Mouse (Mus musculus) embryonic facial prominence, embryonic 14.5 days (tissue): Measurements from ENCODE around the gene Dbf4. TPM values are rescaled to one million over a fixed set of nuclear protein-coding genes. Genes with fewer than 3 reads are reported as not detected.

Source experiments
- ATAC-seq: fragments of 200-750 bp; cut with Nextera tagmentation; 2 replicates; pipeline ENCODE4 v1.8.0; 2017; ENCODE audit warnings: low read depth, moderate number of reproducible peaks, moderate TSS enrichment
- DNase-seq: peaks from one replicate; pipeline ENCODE4 v3.0.0-alpha.2; 2015; ENCODE audit warnings: low spot score
- H3K27ac ChIP-seq: fragments of 300-500 bp; sonication (generic); replicated peaks from 2 replicates; pipeline ENCODE4 v1.5.1; 2014; ENCODE audit warnings: low read depth, mild to moderate bottlenecking, low read length, moderate library complexity
- H3K27me3 ChIP-seq: fragments of 300-500 bp; sonication (generic); replicated peaks from 2 replicates; pipeline ENCODE4 v1.6.1; 2014; ENCODE audit warnings: low read length; ENCODE audit not compliant: control insufficient read depth, insufficient read depth
- H3K36me3 ChIP-seq: fragments of 300-500 bp; sonication (generic); 2 replicates; pipeline ENCODE4 v1.6.1; 2014; ENCODE audit warnings: low read length, mixed read lengths; ENCODE audit not compliant: control insufficient read depth, insufficient read depth
- H3K4me1 ChIP-seq: fragments of 300-500 bp; sonication (generic); 2 replicates; pipeline ENCODE4 v1.6.1; 2014; ENCODE audit warnings: antibody characterized with exemption, low read length; ENCODE audit not compliant: control insufficient read depth, insufficient read depth
- H3K4me2 ChIP-seq: fragments of 300-500 bp; sonication (generic); 2 replicates; pipeline ENCODE4 v1.6.1; 2014; ENCODE audit warnings: low read depth, mild to moderate bottlenecking, low read length, moderate library complexity, mixed read lengths
- H3K4me3 ChIP-seq: fragments of 300-500 bp; sonication (generic); 2 replicates; pipeline ENCODE4 v1.5.1; 2014; ENCODE audit warnings: low read depth, mild to moderate bottlenecking, low read length
- H3K9ac ChIP-seq: fragments of 300-500 bp; sonication (generic); 2 replicates; pipeline ENCODE4 v1.6.1; 2014; ENCODE audit warnings: low read depth, mild to moderate bottlenecking, low read length, moderate library complexity, mixed read lengths
- H3K9me3 ChIP-seq: fragments of 300-500 bp; sonication (generic); 2 replicates; pipeline ENCODE4 v1.6.1; 2016; ENCODE audit warnings: low read length; ENCODE audit not compliant: control insufficient read depth
- WGBS: fragments of 180-500 bp; shearing (Covaris S2); extraction: QIAGEN DNeasy Blood & Tissue Kit; methylation state at CpG from one replicate; pipeline ENCODE4 v1.1.7; 2014; 5-methylcytosine and 5-hydroxymethylcytosine counted together
- polyA plus RNA-seq: library from polyadenylated mRNA; unstranded; fragments of >200 nt; fragmentation: Nextera tagmentation; extraction: Ambion mirVana; gene quantifications from 2 replicates; pipeline ENCODE4 v1.2.1, GENCODE M21; 2014

The Dbf4 gene
- polyA plus RNA-seq, 1 experiment from 2014 or later = 37.4 TPM

DNA sequence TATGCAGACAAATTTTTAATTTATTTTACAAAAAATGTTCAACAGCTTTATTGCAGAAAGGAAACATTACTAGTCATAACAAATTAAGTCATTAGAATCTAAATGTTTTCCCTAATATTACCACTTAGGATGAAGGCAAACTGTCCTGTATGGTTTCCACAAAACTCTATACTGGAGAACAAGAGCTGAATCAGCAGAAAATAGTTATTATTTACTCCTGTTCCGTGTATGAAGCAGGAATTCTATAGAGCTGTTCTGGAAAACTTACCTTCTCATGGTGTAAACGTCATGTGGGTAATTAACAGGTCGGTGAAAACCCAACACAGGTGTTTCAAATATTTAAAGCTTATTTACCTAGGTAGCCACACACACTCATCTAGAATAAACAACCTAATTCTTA is 1.1 kb downstream of the Dbf4 start:
- no peaks in the 10 kb centered on the region for H3K27me3 ChIP-seq
- H3K4me1 ChIP-seq = peaks cover 10% of the 10 kb centered on the region; the same call in 1 of the 2 replicates

DNA sequence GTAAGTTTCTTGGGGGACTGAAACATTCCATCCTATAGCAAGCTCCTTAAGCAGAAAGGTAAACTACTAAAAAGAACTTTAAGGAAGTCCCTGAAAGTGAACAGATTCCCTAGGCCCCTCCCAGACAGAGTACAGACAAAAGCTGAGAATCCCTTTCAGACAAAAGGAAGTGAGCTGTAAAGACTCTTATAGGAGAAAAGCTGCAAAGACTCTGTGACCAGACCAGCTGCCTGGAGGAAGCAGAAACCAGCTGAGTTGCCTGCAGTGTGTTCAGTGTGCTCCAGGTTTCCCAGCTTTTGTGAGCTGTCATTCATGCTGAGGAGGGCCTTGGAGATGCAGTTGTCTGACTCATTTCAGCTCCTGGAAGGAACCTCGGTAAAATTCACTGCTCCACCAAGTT is 5.1 kb downstream of the Dbf4 start:
- peak; percentile 2 for DNase-seq
- no peak overlapping the region for H3K4me3 ChIP-seq
- no peak overlapping the region for H3K4me2 ChIP-seq
- 47% methylated on average over 1 of the region's 1 CpGs for WGBS
- peak; percentile 60; the same call in 1 of the 2 replicates for ATAC-seq
- 0 out of 2 replicates have a peak, but pooled peaks cover 4% of the 10 kb centered on the region for H3K4me1 ChIP-seq
- no peaks in the 10 kb centered on the region for H3K27me3 ChIP-seq
- H3K27ac ChIP-seq = no peak overlapping the region
- no peaks in the 10 kb centered on the region for H3K9me3 ChIP-seq
- peaks cover 40% of the 10 kb centered on the region for H3K36me3 ChIP-seq
- no peak overlapping the region for H3K9ac ChIP-seq

More for the DNA sequence above, 1.1 kb downstream of the Dbf4 start:
- WGBS = 5% methylated on average over 3 of the region's 3 CpGs
- H3K4me3 ChIP-seq = peak overlapping the region; percentile 88
- no peak for DNase-seq
- no peak for ATAC-seq
- H3K36me3 ChIP-seq = peaks cover 27% of the 10 kb centered on the region
- peak overlapping the region; percentile 78 for H3K9ac ChIP-seq
- H3K9me3 ChIP-seq = no peaks in the 10 kb centered on the region
- H3K4me2 ChIP-seq = peak overlapping the region; percentile 81
- no peak overlapping the region for H3K27ac ChIP-seq

DNA sequence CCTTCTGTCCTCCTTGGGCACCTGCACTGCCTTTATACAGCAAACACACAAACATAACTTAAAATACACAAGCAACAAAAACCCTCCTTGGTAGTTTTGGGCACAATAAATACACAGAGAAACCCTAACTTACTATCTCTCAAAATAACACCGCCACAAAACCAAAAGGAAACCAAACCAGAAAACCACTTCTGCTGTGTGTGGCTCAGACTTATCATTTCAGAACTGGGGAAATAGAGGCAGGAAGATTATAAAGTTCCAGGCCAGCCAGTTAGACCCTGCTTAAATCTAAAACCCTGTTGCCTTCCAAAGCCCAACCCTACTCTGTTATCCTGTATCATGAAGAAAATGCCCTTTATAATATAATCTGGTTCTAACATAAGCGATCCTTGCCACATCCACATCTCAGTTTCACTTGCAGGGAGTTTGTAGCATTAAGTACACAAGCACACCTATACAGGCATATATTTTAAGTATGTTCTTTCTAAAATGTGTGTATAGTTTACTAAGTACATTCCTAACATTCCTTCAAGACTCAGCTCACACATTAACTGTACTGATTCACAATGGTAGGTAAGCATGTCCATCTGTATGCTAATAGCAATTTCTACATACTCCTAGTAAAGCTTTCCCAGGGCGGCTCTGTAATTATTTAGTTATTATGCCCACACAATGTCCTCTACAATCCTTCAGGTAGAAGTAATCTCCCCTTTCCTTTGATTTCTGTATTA is 5.7 kb downstream of the Dbf4 start:
- WGBS = 78% methylated on average over 3 of the region's 3 CpGs
- ATAC-seq (peak; percentile 64; the same call in 1 of the 2 replicates), DNase-seq (peak; percentile 19)
- no peak overlapping the region for H3K4me2 ChIP-seq
- peaks cover 46% of the 10 kb centered on the region for H3K36me3 ChIP-seq
- H3K27ac ChIP-seq = no peak overlapping the region
- no peaks in the 10 kb centered on the region for H3K27me3 ChIP-seq
- no peaks in the 10 kb centered on the region for H3K9me3 ChIP-seq
- 0 out of 2 replicates have a peak, but pooled peaks cover 4% of the 10 kb centered on the region for H3K4me1 ChIP-seq
- no peak overlapping the region for H3K4me3 ChIP-seq
- no peak overlapping the region for H3K9ac ChIP-seq

DNA sequence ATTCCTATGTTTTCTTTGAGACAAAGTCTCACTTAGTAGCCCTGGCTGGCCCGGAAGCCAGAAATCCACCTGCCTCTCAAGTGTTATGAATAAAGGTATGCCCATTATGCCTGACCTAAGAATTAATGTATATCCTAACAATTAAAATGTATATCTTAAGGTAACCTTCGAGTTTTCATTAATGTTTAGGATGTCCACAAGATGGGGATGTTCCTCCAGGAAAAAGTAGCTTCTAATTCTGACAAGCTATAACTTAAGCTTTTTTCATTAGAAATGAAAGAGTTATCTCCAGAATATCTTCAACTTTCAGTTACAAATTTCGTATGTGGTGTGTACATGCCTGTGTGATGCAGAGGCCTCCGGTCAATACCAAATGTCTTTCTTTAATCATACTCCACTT is 13.8 kb downstream of the Dbf4 start:
- Histone ChIP-seq H3K27ac (no peak overlapping the region), H3K4me2 (no peak overlapping the region), H3K9ac (no peak overlapping the region), H3K36me3 (peaks cover 57% of the 10 kb centered on the region), H3K27me3 (no peaks in the 10 kb centered on the region), H3K9me3 (no peaks in the 10 kb centered on the region), H3K4me1 (no peaks in the 10 kb centered on the region), H3K4me3 (no peak overlapping the region)
- WGBS = 89% methylated on average over 4 of the region's 4 CpGs
- DNase-seq (no peak), ATAC-seq (no peak)

- no peak overlapping the region for H3K9ac ChIP-seq
- peaks cover 44% of the 10 kb centered on the region for H3K36me3 ChIP-seq
- H3K9me3 ChIP-seq = no peaks in the 10 kb centered on the region
- ATAC-seq (no peak), DNase-seq (no peak)
- H3K4me3 ChIP-seq = no peak overlapping the region
- WGBS = 95% methylated on average over 13 of the region's 13 CpGs
- H3K4me2 ChIP-seq = no peak overlapping the region
- no peaks in the 10 kb centered on the region for H3K27me3 ChIP-seq
- no peak overlapping the region for H3K27ac ChIP-seq
- H3K4me1 ChIP-seq = no peaks in the 10 kb centered on the region
Observed at GRCm38 (mm10) chr5:8397587-8398249, 24.8 kb downstream of the Dbf4 start.

DNA sequence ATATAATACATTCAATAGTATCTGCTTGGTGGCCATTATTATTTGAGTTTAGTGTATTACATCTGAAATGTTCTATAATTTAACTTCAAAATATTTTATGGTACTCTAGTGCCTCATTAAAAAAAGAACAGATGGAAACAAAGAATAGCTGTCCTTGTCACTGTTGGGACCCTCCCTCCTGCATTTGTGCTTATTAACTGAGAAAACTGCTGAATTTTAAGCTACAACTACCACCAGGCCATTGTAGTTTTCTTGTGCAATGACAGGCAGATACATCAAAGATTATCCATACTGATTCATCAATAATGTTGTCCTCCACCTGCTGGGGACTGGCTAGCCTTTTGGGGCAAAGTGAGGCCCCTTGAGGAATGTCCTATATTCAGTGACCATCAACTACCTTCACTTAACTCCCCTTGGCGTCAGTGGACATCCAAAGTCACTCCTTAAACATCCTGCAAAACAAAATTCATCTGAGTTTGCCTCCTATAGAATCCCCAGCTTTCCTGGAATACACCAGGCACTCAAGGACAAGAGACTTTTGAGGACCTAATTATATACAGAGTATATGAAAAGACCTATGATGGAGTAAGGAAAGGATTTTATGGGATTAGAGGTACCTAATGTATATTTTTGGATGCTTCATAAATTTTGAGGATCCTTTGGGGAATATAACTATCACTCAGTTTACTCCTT is 28.5 kb downstream of the Dbf4 start:
- H3K4me3 ChIP-seq = no peak overlapping the region
- no peak for DNase-seq
- no peak overlapping the region for H3K27ac ChIP-seq
- no peak for ATAC-seq
- H3K4me1 ChIP-seq = no peaks in the 10 kb centered on the region
- 79% methylated on average over 1 of the region's 1 CpGs for WGBS
- H3K27me3 ChIP-seq = no peaks in the 10 kb centered on the region
- H3K9ac ChIP-seq = no peak overlapping the region
- no peaks in the 10 kb centered on the region for H3K9me3 ChIP-seq
- no peak overlapping the region for H3K4me2 ChIP-seq
- peaks cover 20% of the 10 kb centered on the region for H3K36me3 ChIP-seq

DNA sequence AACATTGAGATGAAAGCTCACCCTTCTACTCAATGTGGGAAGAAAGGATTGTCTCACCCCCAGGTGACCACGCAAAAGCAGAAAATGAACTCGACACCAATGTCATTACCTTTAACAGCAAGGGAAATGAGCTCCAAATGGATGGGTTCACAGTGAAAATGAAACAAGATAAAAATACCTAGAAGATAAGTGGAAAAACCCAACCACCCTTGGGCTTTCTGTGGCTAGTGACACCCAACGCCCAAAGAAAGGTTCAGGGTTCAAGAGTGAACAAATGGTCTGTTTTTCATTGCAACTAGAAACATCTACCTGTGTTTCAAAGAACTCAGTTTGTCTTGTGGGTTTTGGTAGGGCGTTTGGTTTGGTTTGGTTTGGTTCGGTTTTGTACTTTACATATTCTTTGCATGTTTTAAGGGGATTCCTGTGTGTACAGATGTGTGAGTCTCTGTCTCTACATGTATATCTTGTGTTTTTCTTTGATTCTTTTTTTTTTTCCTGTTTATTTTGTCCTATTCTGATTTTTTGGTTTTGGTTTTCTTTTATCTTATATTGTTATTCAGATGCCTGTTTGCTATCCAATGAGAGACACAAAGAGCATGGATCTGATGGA is 48.1 kb downstream of the Dbf4 start:
- Histone ChIP-seq H3K27me3 (no peaks in the 10 kb centered on the region), H3K36me3 (no peaks in the 10 kb centered on the region), H3K4me2 (no peak overlapping the region), H3K9ac (no peak overlapping the region), H3K27ac (no peak overlapping the region), H3K9me3 (no peaks in the 10 kb centered on the region), H3K4me3 (no peak overlapping the region), H3K4me1 (no peaks in the 10 kb centered on the region)
- WGBS = 79% methylated on average over 5 of the region's 5 CpGs
- ATAC-seq (no peak), DNase-seq (no peak)

DNA sequence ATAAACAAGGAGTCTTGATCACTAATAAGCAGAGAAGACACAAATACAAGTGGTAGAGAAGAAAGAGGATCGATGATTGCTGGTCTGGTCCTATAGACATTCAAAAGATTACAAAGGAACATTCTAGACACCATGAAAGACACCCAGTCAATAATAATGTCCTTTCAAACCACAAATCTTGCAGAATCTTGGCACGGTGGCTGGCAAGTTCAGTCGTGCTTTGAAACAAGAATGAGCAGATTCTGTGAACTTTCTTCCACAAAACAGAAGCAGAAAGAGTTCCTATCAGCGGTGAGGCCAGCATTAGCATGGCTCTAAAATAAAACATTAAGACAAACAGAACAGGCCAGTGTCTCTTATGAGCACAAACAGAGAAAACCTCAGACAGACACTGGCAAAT is 49.1 kb downstream of the Dbf4 start:
- 75% methylated on average over 4 of the region's 4 CpGs for WGBS
- no peaks in the 10 kb centered on the region for H3K36me3 ChIP-seq
- DNase-seq (no peak), ATAC-seq (no peak)
- no peak overlapping the region for H3K4me3 ChIP-seq
- H3K4me2 ChIP-seq = no peak overlapping the region
- no peaks in the 10 kb centered on the region for H3K4me1 ChIP-seq
- no peaks in the 10 kb centered on the region for H3K9me3 ChIP-seq
- H3K27me3 ChIP-seq = no peaks in the 10 kb centered on the region
- no peak overlapping the region for H3K9ac ChIP-seq
- no peak overlapping the region for H3K27ac ChIP-seq
